Mouse (Mus musculus): ENCODE data around the gene Ccdc175. TPM values are rescaled to one million over a fixed set of nuclear protein-coding genes. Genes with fewer than 3 reads are reported as not detected.
A peak's percentile ranks its signal among the peaks of the same experiment; 100 is the strongest.

The Ccdc175 gene
- polyA plus RNA-seq, 1 experiment, result 12.6 TPM

DNA sequence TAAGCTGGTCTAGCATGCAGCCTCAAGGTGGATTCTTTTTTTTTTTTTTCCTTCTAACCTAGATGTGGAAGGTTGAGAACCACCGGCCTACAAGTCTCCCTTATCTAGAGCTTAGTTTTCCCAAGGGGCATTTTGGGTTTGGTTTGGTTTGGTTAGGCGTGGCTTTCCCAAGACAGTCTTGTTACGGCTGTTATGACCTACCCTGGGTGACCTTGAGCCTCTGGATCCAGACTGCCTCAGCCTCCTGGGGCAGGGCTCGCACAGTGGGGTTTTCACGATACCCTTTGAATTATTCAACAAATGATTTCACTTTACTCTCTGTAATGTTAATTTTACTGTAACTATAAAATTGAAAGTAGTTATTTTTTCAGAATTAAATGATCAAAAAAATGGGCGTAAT, 82.1 kb downstream of the Ccdc175 start:
- Histone ChIP-seq H3K36me3 (ENCODE audit: control insufficient read depth, insufficient read depth, low read length) (no peaks in the 10 kb centered on the region; the same call in 1 of the 2 replicates), H3K27me3 (ENCODE audit: control insufficient read depth, insufficient read depth, low read length) (no peaks in the 10 kb centered on the region), H3K27ac (ENCODE audit: control insufficient read depth, insufficient read depth, low read depth, low read length) (no peak overlapping the region), H3K4me1 (ENCODE audit: control insufficient read depth, insufficient read depth, low read length) (no peaks in the 10 kb centered on the region), H3K4me3 (ENCODE audit: control insufficient read depth, low read depth, low read length) (no peak overlapping the region)
- TF ChIP-seq POLR2A (IDR thresholded peaks at IDR 0.05; ENCODE audit: control insufficient read depth, low read depth, low read length) (no peak), CTCF (IDR thresholded peaks at IDR 0.05; ENCODE audit: control insufficient read depth, insufficient read depth, insufficient replicate concordance, low read depth, low read length) (no peak)

- Histone ChIP-seq H3K27ac (ENCODE audit: control insufficient read depth, insufficient read depth, low read depth, low read length) (no peak overlapping the region), H3K36me3 (ENCODE audit: control insufficient read depth, insufficient read depth, low read length) (no peaks in the 10 kb centered on the region), H3K4me1 (ENCODE audit: control insufficient read depth, insufficient read depth, low read length) (no peaks in the 10 kb centered on the region; the same call in 1 of the 2 replicates), H3K27me3 (ENCODE audit: control insufficient read depth, insufficient read depth, low read length) (no peaks in the 10 kb centered on the region), H3K4me3 (ENCODE audit: control insufficient read depth, low read depth, low read length) (no peak overlapping the region)
- TF ChIP-seq CTCF (IDR thresholded peaks at IDR 0.05; ENCODE audit: control insufficient read depth, insufficient read depth, insufficient replicate concordance, low read depth, low read length) (no peak), POLR2A (IDR thresholded peaks at IDR 0.05; ENCODE audit: control insufficient read depth, low read depth, low read length) (no peak)
Measured at GRCm38 (mm10) chr12:72096966-72097365, 87.9 kb downstream of the Ccdc175 start.

- Histone ChIP-seq H3K4me3 (ENCODE audit: control insufficient read depth, low read depth, low read length) (no peak overlapping the region), H3K4me1 (ENCODE audit: control insufficient read depth, insufficient read depth, low read length) (peaks cover 2% of the 10 kb centered on the region), H3K36me3 (ENCODE audit: control insufficient read depth, insufficient read depth, low read length) (no peaks in the 10 kb centered on the region), H3K27ac (ENCODE audit: control insufficient read depth, insufficient read depth, low read depth, low read length) (no peak overlapping the region), H3K27me3 (ENCODE audit: control insufficient read depth, insufficient read depth, low read length) (no peaks in the 10 kb centered on the region)
- TF ChIP-seq CTCF (IDR thresholded peaks at IDR 0.05; ENCODE audit: control insufficient read depth, insufficient read depth, insufficient replicate concordance, low read depth, low read length) (no peak), POLR2A (IDR thresholded peaks at IDR 0.05; ENCODE audit: control insufficient read depth, low read depth, low read length) (no peak)
Measured at GRCm38 (mm10) chr12:72089802-72090201, 95.0 kb downstream of the Ccdc175 start.

DNA sequence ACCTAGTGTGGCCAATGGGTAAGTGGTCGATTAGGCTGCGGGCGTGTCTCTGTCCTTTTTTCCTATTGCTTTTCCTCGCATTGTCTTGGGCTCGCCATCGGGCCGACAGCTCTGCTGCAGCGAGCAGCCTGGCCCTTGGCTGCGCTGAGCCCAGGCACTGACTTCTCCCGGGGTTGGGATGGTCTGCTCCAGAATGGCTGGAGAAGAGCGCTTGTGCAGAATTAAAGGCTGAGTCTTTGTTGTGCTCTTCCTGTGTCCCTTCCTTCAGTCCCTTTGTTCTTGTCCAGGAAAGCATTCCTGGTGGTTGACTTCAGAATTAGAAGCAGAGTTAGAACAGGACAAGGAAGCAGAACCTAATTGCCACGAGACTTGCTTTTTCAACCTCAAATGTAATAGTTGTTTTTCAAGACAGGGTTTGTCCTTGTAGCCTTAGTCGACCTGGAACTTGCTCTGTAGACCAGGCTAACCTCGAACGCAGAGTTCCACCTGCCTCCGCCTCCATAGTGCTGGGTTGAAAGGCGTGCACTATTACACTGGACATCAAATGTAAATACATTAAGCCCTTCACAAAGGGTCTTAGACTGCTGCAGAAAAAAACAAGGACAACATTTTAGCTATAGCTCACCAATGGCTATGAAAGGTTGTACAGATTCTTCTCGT, 98.5 kb downstream of the Ccdc175 start:
- TF ChIP-seq POLR2A (IDR thresholded peaks at IDR 0.05; ENCODE audit: control insufficient read depth, low read depth, low read length), result no peak
- TF ChIP-seq CTCF (IDR thresholded peaks at IDR 0.05; ENCODE audit: control insufficient read depth, insufficient read depth, insufficient replicate concordance, low read depth, low read length), result no peak
- no peaks in the 10 kb centered on the region for H3K36me3 ChIP-seq (ENCODE audit: control insufficient read depth, insufficient read depth, low read length)

DNA sequence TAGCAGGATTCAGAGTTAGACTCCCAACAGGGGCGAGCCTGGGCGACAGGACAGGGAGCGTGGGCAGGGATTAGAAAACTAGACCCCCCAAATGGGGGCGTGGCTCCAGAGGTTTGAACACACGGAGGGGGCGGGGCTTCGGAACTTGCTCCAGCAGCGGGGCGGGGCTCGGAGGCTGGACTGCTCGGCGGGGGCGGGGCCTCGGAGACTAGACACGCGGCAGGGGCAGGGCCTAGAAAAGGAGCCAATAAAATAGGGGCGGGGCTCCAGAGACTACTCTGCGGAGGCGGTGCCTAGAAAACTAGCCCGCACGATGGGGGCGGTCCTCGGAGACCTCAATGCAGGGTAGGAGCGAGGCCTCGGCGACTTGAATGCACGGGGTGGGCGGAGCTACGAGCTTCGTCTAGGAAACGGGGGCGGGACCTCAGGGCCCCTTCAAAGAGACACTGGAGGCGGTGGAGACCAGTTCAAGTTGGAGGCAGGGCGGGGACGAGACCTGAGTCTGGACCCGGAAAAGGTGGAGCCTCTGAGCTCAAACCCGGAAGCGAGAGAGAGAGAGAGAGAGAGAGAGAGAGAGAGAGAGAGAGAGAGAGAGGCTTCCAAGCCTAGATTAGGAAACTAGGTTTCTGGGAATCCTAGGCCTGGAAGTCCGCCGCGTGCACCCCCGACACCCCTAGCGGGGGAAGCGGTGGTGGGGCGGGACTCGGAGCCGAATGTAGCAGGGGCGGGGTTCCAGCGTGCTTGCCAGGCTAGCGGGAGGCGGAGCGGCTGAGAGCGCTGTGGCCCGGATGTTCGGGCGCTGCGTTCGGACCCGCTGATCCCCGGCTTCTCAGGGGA, 99.3 kb downstream of the Ccdc175 start, which contains the start of the genes L3hypdh and Jkamp:
TSS of gene L3hypdh (minus strand) at position 111 of the 837 bp plus-strand sequence.
TSS of gene Jkamp (plus strand) at position 261 of the 837 bp plus-strand sequence.
- TF ChIP-seq POLR2A (IDR thresholded peaks at IDR 0.05; ENCODE audit: control insufficient read depth, low read depth, low read length) (peak; percentile 66), CTCF (IDR thresholded peaks at IDR 0.05; ENCODE audit: control insufficient read depth, insufficient read depth, insufficient replicate concordance, low read depth, low read length) (no peak)
- Histone ChIP-seq H3K27me3 (ENCODE audit: control insufficient read depth, insufficient read depth, low read length) (no peaks in the 10 kb centered on the region), H3K4me1 (ENCODE audit: control insufficient read depth, insufficient read depth, low read length) (peaks cover 8% of the 10 kb centered on the region), H3K36me3 (ENCODE audit: control insufficient read depth, insufficient read depth, low read length) (no peaks in the 10 kb centered on the region), H3K27ac (ENCODE audit: control insufficient read depth, insufficient read depth, low read depth, low read length) (peak within 1 kb of the TSS; percentile 80), H3K4me3 (ENCODE audit: control insufficient read depth, low read depth, low read length) (peak within 1 kb of the TSS; percentile 87)

More for the DNA sequence above, 98.5 kb downstream of the Ccdc175 start:
- Histone ChIP-seq H3K4me1 (ENCODE audit: control insufficient read depth, insufficient read depth, low read length) (peaks cover 8% of the 10 kb centered on the region), H3K27ac (ENCODE audit: control insufficient read depth, insufficient read depth, low read depth, low read length) (peak overlapping the region; percentile 54; the same call in 1 of the 2 replicates), H3K27me3 (ENCODE audit: control insufficient read depth, insufficient read depth, low read length) (no peaks in the 10 kb centered on the region), H3K4me3 (ENCODE audit: control insufficient read depth, low read depth, low read length) (peak overlapping the region; percentile 87)

GRCm38 (mm10) chr12:72085024-72085328, 99.9 kb downstream of the Ccdc175 start:
- H3K27me3 ChIP-seq (ENCODE audit: control insufficient read depth, insufficient read depth, low read length), result no peaks in the 10 kb centered on the region
- peak overlapping the region; percentile 87 for H3K4me3 ChIP-seq (ENCODE audit: control insufficient read depth, low read depth, low read length)
- H3K36me3 ChIP-seq (ENCODE audit: control insufficient read depth, insufficient read depth, low read length), result no peaks in the 10 kb centered on the region
- H3K4me1 ChIP-seq (ENCODE audit: control insufficient read depth, insufficient read depth, low read length), result peaks cover 8% of the 10 kb centered on the region
- TF ChIP-seq CTCF (IDR thresholded peaks at IDR 0.05; ENCODE audit: control insufficient read depth, insufficient read depth, insufficient replicate concordance, low read depth, low read length), result no peak
- no peak; the same call in 1 of the 2 replicates for TF ChIP-seq POLR2A (IDR thresholded peaks at IDR 0.05; ENCODE audit: control insufficient read depth, low read depth, low read length)
- H3K27ac ChIP-seq (ENCODE audit: control insufficient read depth, insufficient read depth, low read depth, low read length), result peak overlapping the region; percentile 25
